Mouse (Mus musculus) right cerebral cortex, adult 2 months (tissue): ENCODE results near the gene Cln6.

Source experiments
- DNase-seq, 2 experiments: peaks; one replicate each; pipeline ENCODE4 v3.0.0; 2021 to 2022; ENCODE audit warnings: low spot score in 2 of 2

Gene Cln6

DNA sequence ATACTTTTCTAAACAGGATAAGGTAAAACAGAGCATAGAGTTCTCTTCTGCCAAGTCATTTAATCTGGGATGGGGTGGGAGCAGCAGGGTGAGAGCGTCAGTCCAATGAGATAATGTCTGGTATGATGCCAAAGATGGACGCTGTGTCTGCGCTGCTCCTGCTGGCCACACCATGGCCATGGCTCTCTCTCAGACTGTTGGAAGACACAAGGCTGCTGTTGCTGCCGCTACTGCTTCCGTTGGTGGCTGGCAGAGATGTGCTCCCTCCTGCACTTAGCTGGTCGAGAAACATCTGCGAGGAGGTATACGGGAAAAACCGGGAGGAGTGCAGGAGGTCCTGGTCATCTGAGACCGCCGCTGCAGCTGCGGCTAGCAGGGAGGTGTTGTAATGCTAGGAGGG, 43.3 kb downstream of the Cln6 start:
- no peak for DNase-seq

- DNase-seq = no peak
These were observed 55.9 kb downstream of the Cln6 start for GRCm38 (mm10) chr9:62894486-62894885.
